Mouse (Mus musculus): ENCODE measurements around the gene Msx1.

The Msx1 gene

DNA sequence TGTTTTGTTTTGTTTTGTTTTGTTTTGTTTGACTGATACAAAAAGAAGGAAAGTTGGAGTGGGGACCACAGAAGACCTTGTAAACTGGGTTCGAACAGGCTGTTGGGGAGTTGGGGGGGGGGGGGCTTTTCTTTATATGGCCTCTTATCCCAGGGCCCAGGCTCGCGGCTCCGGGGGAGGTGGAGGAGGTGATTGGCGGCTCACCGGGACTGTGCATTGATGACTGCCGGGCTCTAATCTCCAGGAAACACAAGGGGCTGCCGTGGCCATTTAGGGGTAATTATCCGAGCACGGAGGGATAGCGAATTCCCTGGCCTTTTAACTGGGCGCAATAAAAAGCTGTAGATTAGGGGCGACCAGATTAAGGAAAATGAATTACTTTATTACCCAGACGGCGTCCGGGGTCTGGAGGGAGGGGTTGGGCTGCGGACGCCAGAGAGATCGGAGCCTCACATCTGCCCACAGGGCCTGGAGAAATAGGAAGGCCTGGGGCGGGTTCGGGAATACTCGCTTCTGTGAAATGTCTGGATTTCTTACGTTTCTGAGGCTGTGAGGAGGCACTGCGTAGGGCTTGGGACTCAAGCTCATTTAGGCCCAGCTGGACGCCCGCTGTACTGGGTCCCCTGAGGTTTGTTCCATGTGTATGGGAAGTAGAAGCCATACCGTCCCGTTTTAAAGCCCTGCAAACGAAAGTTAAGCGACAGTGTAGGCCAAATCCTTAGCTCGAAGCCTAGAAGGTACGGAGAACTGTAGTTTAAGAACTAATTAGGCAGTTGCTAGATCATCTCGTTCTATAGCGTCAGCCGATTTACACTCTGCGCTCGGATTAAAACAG is 1.4 kb upstream of the Msx1 start:
- peak; percentile 15 for DNase-seq

GRCm38 (mm10) chr5:37825111-37825600 is 773 bp upstream of the Msx1 start:
- DNase-seq, result no peak

DNA sequence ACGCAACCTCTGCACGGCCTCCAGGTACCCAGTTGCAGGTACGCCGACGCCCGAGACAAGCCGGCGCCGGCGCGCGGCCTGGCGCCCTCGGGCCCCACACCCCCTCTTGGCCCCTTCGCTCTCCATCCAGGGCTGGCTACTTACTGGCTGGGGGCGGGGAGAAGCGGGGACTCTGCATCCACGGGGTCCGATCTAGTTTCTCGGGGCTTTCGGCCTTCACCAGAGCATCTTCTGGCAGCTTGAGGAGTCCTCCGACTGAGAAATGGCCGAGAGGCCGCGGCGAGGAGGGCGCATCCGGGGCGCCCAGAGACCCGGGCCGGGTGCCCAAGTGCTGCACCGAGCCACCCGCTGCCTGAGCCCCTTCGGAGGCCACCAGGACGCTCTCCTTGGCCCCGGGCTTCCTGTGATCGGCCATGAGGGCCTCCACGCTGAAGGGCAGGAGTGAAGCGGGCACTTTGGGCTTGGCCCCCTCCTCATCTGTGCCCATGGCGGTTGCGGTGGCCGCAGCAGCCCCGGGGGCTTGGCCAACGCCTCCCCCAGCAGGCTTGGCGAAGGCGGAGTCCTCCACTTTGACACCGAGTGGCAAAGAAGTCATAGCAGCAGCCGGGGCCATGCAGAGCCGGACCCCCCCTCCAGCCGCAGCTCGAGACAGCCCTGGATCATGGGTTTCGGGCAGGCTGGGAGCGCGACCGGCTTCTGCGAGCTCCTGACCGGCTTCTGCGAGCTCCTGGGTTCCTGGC is 492 bp downstream of the Msx1 start:
- peak; percentile 24 for DNase-seq

- DNase-seq, result peak; percentile 29
These were observed 1.3 kb downstream of the Msx1 start for GRCm38 (mm10) chr5:37822791-37823720.

DNA sequence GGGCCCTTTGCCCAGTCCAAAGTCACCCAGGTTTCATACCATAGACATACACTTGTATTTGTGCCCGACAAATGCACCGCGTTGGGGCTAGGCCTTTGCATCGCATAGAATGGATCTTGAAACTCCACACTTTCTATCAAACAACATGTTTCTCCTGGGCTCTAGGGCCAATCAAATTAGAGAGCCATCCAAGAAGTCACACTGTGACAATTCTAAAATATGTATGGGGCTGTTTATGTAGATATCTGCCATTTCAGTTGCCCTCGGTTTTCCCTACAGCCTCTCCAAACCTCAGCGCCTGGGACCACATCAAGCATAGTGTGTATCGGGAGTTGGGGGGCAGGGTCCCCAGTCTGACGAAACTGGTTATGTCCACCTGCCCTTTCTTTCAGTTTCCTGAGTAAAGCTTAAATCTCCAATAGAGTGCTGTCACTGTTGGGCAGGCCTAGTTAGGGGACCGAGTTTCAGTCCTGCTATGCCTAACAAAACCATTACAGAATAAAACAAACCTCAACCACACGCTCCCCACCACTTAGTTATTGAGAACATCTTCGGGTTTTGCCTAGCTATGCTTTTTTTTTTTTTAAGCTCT is 2.2 kb downstream of the Msx1 start:
- no peak for DNase-seq

DNA sequence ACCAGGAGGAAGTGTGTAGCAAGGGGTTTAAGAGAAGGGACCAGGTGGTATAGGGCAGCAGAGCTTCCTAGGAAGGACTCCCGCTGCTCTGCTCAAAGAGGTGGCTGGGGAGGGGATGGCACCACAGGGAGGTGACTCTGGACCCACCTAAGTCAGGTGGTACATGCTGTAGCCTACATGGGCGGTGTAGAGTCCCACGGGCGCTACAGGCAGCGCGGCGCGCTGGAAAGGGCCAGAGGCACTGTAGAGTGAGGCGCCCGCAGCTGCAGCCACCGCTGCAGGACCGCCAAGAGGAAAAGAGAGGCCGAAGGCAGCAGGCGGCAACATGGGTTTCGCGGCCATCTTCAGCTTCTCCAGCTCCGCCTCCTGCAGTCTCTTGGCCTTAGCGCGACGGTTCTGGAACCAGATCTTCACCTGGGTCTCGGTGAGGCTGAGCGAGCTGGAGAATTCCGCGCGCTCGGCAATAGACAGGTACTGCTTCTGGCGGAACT is 3.2 kb downstream of the Msx1 start:
- no peak for DNase-seq

DNA sequence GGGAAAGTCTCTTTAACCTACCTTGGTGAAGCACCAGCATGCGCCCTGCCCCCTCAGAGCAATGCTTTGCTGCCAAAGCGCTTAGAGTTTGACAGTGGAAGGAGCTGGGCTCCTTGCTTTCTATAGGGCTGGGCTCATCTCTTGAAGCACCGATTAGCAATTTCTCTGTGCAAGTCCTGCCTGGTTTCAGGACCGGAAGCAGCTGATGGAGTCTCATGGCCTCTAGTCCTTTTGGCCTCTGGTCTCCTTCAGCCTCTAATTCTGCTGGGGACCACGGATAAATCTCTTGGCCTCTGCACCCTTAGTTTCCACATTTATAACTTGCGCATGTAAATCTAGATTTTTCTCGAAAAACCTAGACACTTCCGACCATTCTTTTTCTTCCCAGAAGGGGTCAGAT is 3.7 kb downstream of the Msx1 start:
- DNase-seq, result no peak

DNA sequence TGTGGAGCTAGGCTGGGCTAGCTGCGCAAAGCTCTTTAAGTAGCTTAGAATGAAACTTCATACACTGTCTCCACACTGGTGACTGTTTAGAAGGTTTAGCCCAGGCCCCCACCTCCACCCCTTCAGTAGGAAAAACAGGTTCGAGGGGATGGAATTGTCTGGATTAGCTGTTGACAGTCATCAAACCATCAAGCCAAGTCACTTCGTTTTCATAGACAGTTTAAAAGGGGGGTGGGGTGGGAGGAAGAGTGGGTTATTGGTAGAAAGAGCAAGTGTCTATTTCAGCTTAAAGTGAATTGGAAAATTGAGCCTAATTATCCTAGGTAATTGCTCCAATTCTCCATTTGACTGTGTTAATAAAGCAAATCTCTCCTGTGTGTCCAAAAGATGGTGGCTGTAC is 4.4 kb downstream of the Msx1 start:
- DNase-seq, result no peak

DNA sequence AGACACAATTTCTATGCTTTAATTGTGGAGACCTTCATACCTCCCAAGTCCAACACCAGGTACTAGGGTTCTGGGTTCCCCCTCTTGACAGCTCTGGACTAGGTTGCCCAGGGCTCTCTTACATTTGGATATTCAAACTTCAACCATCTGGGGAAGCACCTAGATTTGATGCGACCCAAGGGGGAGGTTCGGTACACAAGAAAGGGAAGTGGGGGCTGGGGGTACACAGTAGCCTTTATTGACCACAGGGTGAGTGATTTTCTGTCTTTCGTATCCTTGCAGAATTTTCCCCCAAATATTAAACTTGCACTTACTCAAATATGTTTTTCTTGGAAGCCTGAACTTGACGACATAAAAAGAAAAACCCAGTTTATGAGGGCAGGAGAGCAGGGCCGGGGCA is 4.8 kb downstream of the Msx1 start:
- DNase-seq, result no peak

GRCm38 (mm10) chr5:37818533-37819215 is 5.7 kb downstream of the Msx1 start:
- no peak for DNase-seq

DNA sequence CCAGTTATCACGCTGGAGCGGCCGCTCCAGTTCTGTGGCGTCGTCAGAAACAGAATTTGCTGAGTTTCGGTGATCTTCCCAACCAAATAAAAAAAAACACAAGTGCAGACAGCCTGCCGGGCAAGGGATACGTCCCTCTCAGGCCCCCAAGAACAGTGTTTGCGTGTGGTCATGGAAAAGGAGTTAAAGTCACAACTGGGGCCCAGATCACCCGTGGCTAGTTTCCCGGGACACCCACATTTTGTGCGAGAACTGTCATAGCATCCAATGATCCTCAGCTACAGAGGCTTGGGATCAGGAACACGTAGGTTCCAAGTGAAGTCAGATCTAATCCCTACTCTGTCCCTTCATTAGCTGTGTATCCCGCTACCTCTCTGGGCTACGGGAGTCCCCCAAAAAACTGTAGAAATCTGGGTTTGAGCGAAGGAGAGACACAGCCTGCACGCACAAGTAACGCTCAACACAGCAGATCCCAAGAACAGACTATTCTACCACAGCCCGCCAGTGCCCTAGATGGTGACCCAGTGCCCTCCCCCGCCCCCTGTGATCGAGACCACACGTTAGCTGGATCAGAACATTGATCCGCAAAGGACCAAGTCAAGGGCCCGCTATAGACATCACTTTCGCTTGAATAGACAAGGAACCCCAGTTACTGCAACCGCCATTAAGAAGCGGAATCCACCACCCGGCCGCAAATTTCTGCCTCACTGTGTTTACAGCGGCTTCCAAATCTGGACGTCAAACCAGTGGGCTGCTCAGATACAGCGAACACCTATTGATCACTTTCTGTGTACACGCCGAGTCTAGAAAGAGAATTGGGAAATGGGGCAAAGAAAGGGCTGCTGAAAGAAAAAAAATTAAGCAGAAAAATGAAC is 6.5 kb downstream of the Msx1 start:
- DNase-seq, result no peak

DNA sequence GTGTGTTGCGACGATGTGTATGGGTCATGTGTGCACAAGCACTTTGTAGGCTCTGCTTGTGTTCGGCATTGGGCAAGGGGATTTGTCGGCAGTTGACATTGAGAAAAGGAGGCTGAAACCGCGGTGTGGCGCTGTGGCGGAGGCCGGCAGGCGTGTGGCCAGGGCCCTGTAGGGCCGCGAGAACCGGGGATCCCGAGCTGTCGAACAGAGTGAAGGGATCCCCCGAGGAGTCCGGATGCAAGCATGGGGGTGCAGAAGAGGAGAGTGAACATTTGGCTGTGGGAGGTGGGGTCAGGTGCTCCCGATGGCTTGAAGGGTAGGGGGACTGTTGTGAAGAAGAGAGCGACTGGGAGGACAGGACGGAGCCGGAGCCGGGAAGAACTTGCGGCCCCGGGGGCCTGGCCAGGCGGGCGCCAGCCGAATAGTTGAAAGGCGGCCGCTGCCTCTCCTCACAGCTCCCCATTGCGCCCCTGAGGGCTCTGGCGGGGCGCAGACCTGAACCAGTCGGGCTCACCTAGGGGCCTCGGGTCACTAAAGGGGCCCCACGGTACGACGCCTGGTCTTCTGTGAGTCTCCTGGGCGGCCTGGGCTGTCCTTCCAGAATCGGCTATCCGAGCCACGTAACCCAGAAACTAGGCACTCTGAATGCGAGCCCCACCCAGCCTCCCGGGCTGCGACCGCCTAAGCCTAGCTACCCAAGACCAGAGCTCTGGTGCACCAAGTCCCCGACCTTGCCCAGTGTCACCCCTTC is 7.3 kb downstream of the Msx1 start:
- DNase-seq, result peak; percentile 55

DNA sequence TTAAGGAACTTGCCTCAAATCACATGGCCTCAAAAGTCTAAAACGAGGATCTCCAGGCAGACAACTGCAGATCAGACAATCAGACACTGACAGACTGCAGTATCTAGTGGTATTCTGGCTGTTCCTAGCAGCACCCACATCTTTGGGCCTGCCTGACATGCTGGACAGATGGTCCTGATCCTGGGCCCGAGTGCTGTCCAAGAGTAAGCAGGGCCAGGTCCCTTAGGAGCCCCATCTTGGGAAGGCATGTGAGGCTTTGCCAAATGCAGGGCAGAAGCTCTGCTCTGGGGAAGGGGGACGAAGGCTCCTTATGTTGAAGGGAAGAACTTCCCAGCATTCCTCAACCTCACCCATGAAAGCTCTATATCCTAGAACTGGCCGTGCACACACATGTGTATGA is 8.5 kb downstream of the Msx1 start:
- no peak for DNase-seq

DNA sequence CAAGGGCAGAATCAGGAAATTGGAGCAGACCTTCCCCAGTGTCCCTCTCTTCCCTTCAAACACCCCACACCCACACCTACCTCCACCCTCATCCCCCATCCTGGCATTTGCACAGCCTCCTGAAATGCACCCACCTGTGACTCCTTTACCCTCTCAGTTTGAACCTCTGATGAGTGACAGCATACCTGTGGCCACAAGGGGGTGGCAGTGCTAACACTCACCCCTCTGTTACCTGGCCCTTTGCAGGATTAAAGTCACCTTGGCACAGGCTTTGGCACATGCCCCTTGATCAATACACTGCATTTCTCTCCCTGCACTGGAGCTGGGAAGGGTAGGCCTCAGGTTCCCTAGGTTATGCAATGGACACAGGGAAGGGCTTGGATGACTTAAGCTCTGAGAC is 10.2 kb downstream of the Msx1 start:
- DNase-seq, result no peak

- DNase-seq, result no peak
These were observed 19.1 kb downstream of the Msx1 start for GRCm38 (mm10) chr5:37805291-37805690.

DNA sequence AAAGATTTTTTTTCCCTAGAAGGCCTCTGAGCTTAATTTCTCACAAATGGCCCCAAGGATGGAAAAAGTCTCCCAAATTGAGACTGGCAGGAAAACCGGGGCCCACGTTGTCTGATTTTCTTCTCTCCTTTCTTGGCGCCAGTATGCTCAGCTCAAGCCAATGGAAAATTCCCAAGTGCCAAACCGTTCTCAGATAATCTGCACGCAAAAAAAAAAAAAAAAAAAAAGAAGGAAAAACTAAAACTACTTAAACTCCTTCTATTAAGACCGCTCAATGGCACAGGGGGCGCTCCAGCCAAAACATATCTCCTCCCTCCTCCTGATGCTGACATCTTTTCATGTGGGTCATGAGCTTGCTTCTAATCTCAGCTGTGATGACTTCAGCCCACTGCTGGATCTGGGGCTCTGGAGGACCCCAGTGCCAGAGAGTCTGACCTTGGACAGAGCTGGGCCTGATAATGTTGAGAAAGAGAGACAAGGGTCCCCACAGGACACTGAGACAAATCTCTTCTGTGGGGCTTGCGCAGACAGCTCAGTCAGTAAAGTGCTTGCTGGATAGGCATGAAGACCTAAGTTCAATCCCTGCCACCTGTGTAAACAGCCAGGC is 19.8 kb downstream of the Msx1 start:
- no peak for DNase-seq

- no peak for DNase-seq
These were observed 27.1 kb downstream of the Msx1 start for GRCm38 (mm10) chr5:37797251-37797650.

DNA sequence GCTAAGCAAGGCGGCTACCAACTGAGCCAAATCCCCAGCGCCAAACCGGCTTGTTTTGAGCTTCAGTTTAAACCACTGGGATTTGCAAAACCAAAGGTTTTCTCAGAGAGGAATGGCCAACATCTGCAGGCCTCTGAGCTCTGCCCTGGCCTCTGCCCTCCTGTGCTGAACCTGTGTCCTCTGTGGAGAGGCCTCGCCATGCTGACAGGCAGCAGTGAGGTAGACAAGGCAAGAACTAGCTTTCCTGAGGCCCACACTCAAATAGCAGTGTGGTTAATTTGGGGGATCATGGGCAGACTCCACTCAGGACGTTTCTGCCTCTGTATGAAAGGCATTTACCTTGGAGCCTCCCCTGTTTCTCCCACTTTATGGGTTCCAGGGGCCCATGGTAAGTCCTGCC is 27.6 kb downstream of the Msx1 start:
- no peak for DNase-seq

DNA sequence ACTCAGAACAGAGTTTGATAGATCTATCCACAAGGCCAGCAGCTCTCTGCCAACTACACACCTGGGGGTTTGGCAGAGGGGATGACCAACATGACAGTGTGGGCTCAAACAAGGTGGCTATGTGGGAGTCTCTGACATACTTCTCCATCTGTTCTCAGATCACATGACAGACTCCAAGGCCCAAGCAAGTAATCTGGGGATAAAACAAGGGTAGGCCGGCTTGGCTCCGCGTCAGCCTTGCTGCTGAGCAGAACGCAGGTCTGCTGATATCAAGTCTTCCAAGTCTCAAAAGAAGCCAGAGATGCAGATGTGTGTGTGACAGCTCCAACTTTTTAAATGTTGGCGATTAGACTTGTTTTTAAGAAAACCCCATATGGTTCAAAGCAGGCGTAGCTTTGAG is 28.7 kb downstream of the Msx1 start:
- DNase-seq, result no peak

DNA sequence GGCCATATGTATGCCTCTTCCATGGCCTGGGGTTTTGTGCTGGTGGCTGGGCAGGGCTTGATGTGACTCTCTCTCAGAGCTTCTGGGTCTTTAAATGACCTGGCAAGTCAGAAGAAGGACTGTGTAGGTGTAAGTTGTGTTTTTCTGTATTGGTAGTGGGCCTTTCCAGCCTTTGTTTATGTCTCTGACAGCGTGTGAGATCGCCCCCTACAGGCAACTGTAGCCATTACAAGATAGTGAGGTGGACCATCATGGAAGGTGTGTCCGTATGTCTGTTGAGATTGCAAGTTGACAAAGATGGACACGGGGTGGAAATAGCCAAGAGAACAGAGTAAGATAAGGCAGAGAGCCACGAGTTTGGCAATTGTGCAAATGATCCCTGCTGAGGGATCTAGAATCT is 32.2 kb downstream of the Msx1 start:
- DNase-seq, result no peak
